Mouse (Mus musculus): ENCODE results near the gene Srsx. TPM values are rescaled to one million over a fixed set of nuclear protein-coding genes. Genes with fewer than 3 reads are reported as not detected.
"Not testable (repeated sequence)": the region's sequence is repeated elsewhere in the genome, so short reads cannot be mapped to it uniquely, and the experiment has no call there.

Gene Srsx
- polyA plus RNA-seq (2015; fragmentation: Nextera tagmentation; extraction: Ambion mirVana): not detected in 2 replicates

GRCm38 (mm10) chrX:123222381-123222780, at the start of gene Srsx:
TSS of gene Srsx (minus strand) at chrX:123222481.
- H3K4me2 ChIP-seq (ENCODE audit: low read depth, low read length); H3K36me3 ChIP-seq (replicated peaks; ENCODE audit: insufficient read depth, low read length); ATAC-seq; H3K9me3 ChIP-seq (ENCODE audit: low read length); H3K27ac ChIP-seq (ENCODE audit: low read depth); H3K27me3 ChIP-seq (ENCODE audit: insufficient read depth, low read length); DNase-seq; H3K4me3 ChIP-seq (ENCODE audit: low read depth, low read length); H3K9ac ChIP-seq (replicated peaks); H3K4me1 ChIP-seq (ENCODE audit: insufficient read depth): not testable (repeated sequence)
- WGBS (ENCODE audit: insufficient replicate concordance): no CpG with 5 or more reads among the region's 1 CpGs

- H3K27me3 ChIP-seq (ENCODE audit: insufficient read depth, low read length); DNase-seq; H3K27ac ChIP-seq (ENCODE audit: low read depth); H3K9me3 ChIP-seq (ENCODE audit: low read length); H3K4me2 ChIP-seq (ENCODE audit: low read depth, low read length); H3K4me1 ChIP-seq (ENCODE audit: insufficient read depth); H3K36me3 ChIP-seq (replicated peaks; ENCODE audit: insufficient read depth, low read length); H3K9ac ChIP-seq (replicated peaks); ATAC-seq; H3K4me3 ChIP-seq (ENCODE audit: low read depth, low read length): not testable (repeated sequence)
- no CpG with 5 or more reads among the region's 3 CpGs for WGBS (ENCODE audit: insufficient replicate concordance)
Observed at GRCm38 (mm10) chrX:123246807-123247206, 24.5 kb upstream of the Srsx start, which contains the start of gene Gm17577. TSS of gene Gm17577 (minus strand) at chrX:123246907.

Other genes starting within 250 kb of the Srsx start
- not detected in 2 replicates for gene Gm17521, start 192.8 kb downstream of the Srsx start, polyA plus RNA-seq (2015; fragmentation: Nextera tagmentation; extraction: Ambion mirVana)
- gene Cldn34c1, start 119.0 kb downstream of the Srsx start, polyA plus RNA-seq (2015; fragmentation: Nextera tagmentation; extraction: Ambion mirVana): 2.8 TPM in 2 replicates
- gene Gm17577, start 24.4 kb upstream of the Srsx start, polyA plus RNA-seq (2015; fragmentation: Nextera tagmentation; extraction: Ambion mirVana): not detected in 2 replicates